Mouse (Mus musculus): ENCODE measurements around the gene Ppp1r3a. TPM values are rescaled to one million over a fixed set of nuclear protein-coding genes. Genes with fewer than 3 reads are reported as not detected.

Ppp1r3a gene
- polyA plus RNA-seq (2016; fragmentation: Nextera tagmentation; extraction: Ambion mirVana), result 1.4 and 2.8 TPM in 2 replicates

DNA sequence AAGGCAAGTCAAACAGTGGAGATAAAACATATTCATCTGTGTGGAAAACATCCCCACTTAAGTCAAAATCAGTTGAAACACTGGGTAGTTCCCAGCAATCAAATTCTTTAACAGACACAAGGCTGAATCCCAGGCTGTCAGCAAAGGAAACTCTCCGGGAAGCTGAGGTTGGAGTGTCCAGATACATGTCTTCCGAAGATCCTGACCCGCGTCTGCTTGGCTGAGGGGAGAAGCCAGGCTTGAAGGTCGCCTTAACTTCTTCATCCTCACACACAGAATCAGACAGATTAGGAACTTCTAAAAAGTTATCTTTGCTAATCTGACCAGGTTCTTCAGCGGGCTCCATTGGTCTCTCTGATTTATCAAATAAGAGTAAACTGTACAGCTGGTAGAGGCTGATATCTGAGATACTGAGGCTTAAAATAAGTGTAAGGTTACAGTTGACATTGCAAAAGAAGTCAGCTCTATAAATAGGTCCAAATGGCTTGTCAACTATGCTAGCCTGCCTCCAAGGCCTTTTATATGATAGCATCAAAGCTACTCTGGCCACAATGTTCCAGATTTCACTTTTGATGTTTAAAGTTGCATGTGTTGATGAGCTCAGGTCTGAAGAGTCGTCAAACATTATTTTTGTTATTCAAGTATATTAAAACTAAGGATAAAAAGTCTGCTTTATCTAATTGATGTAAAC, at the start of gene Ppp1r3a:
Ppp1r3a (minus strand) TSS at position 374 of the 691 bp plus-strand sequence.
- H3K27ac ChIP-seq, result peak within 1 kb of the TSS; percentile 59
- H3K36me3 ChIP-seq, result no peaks in the 10 kb centered on the region
- H3K4me3 ChIP-seq, result peak within 1 kb of the TSS; percentile 38
- peak; percentile 74 for DNase-seq (ENCODE audit: low spot score)
- H3K9me3 ChIP-seq, result no peaks in the 10 kb centered on the region
- no peaks in the 10 kb centered on the region for H3K4me1 ChIP-seq
- 55% methylated on average over 7 of the region's 7 CpGs for WGBS
- no peaks in the 10 kb centered on the region for H3K27me3 ChIP-seq (ENCODE audit: insufficient read depth, poor library complexity, severe bottlenecking)

DNA sequence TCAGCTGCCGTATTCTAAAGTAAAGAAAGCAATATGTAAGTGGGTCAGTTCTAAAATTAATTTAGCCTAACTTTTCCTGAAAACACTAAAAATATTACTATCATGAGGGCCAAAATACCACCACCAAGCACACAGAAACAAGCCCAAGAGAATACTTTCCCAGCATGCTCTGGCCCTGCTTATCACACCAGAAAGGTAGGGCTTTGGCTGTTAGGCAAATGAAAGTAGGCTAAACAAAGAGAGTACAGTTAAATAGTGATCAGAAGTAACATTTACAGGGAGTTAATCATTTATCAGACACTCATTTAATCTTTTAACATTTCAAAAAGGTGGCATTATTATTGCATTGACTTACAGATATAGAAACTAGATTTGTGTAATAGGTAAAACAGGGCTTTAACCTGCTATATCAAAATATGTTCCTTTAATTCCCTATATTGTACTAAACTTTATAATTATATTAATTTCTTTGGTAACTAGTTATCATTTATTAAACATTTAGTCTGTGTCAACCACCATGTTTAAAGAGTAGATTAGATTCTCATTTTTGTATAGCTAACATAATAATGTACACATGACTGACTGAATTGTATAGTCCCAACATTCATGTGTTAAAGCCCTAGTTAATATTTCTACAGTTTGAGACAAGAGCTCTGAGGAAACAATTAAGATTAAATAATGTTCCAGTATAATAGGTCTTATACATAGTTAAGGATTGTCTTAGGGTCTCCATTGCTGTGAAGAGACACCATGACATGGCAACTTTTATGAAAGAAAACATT, 32.3 kb upstream of the Ppp1r3a start:
- no peak overlapping the region for H3K27ac ChIP-seq
- WGBS, result 95% methylated on average over 1 of the region's 1 CpGs
- H3K4me3 ChIP-seq, result no peak overlapping the region
- no peaks in the 10 kb centered on the region for H3K4me1 ChIP-seq
- no peaks in the 10 kb centered on the region for H3K36me3 ChIP-seq
- DNase-seq (ENCODE audit: low spot score), result no peak
- no peaks in the 10 kb centered on the region for H3K27me3 ChIP-seq (ENCODE audit: insufficient read depth, poor library complexity, severe bottlenecking)
- H3K9me3 ChIP-seq, result no peaks in the 10 kb centered on the region

DNA sequence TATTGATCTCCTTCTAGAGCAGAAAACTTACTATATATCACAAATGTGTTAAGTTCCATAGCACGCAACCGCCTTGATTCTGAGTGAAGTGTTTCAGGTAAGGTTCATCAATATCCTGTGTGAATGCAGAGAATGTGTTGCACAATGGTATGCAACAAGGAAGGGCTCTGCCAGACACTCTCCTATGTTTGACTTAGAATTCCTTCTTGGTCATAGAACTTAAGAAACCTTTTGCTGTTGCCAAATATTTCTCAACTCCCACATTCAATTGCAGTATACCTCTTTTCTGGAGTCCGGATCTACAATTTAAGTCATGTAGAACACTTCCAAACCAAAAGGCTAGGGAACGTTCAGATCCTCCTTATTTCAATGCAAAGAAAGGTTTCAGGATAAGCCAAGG, 22.8 kb upstream of the Ppp1r3a start:
- Histone ChIP-seq H3K4me3 (no peak overlapping the region), H3K27me3 (ENCODE audit: insufficient read depth, poor library complexity, severe bottlenecking) (no peaks in the 10 kb centered on the region), H3K27ac (no peak overlapping the region), H3K9me3 (no peaks in the 10 kb centered on the region), H3K36me3 (no peaks in the 10 kb centered on the region), H3K4me1 (no peaks in the 10 kb centered on the region)
- 84% methylated on average over 4 of the region's 4 CpGs for WGBS
- no peak for DNase-seq (ENCODE audit: low spot score)

DNA sequence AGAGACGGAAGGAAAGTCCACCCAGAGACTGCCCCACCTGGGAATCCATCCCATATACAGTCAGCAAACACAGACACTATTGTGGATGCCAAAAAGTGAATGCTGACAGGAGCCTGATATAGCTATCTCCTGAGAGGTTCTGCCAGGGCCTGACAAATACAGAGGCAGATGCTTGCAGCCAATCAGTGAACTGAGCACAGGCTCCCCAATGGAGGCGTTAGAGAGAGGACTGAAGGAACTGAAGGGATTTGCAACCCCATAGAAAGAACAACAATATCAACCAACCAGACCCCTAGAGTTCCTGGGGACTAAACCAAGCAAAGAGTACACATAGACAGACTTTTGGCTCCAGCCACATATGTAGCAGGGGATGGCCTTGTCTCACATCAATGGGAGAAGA, 16.6 kb upstream of the Ppp1r3a start:
- 55% methylated on average over 2 of the region's 2 CpGs for WGBS
- Histone ChIP-seq H3K36me3 (no peaks in the 10 kb centered on the region), H3K27me3 (ENCODE audit: insufficient read depth, poor library complexity, severe bottlenecking) (no peaks in the 10 kb centered on the region), H3K4me1 (no peaks in the 10 kb centered on the region), H3K4me3 (no peak overlapping the region), H3K27ac (no peak overlapping the region), H3K9me3 (no peaks in the 10 kb centered on the region)
- peak; percentile 63 for DNase-seq (ENCODE audit: low spot score)

DNA sequence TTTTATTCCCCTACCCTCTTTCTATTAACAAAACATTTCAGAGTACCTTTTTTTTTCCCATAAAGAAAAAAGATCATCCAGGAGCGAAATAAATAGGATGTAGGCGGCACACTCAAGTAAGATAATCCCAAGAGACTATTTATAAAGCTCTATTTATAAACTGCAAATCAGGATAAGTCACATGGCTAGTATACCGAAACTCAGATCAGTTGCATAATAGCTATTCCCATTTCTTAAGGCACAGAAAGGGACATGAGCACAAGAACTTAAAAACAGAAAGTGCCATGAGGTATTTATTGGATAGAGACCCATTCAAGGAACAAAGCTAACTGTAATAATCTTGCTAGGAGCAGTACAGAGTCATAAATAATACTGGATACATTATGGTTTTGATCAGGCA, 2.4 kb upstream of the Ppp1r3a start:
- Histone ChIP-seq H3K4me3 (no peak overlapping the region), H3K36me3 (no peaks in the 10 kb centered on the region), H3K4me1 (no peaks in the 10 kb centered on the region), H3K27ac (no peak overlapping the region), H3K27me3 (ENCODE audit: insufficient read depth, poor library complexity, severe bottlenecking) (no peaks in the 10 kb centered on the region), H3K9me3 (no peaks in the 10 kb centered on the region)
- DNase-seq (ENCODE audit: low spot score), result no peak
- 61% methylated on average over 3 of the region's 3 CpGs for WGBS

DNA sequence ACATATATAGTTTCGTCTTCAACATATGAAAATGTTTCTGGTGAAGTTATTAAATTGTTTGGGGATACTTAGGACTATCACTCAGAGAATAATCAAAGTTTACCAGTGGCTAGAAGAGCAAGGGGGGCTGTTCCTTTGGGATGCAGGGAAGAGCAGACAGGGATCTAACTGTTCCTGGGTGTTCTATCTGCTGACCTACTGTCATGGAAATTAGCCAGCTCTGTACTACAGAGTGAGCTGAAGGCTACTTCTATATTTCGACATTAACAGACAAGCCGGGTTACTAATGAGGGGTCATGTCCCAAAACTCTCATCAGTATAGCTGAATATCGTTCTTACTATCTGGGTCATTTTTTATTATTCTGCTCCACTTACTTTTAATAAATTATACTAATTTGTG, 1.6 kb downstream of the Ppp1r3a start:
- Histone ChIP-seq H3K4me3 (peak overlapping the region; percentile 38), H3K4me1 (no peaks in the 10 kb centered on the region)
- 71% methylated on average over 4 of the region's 4 CpGs for WGBS

DNA sequence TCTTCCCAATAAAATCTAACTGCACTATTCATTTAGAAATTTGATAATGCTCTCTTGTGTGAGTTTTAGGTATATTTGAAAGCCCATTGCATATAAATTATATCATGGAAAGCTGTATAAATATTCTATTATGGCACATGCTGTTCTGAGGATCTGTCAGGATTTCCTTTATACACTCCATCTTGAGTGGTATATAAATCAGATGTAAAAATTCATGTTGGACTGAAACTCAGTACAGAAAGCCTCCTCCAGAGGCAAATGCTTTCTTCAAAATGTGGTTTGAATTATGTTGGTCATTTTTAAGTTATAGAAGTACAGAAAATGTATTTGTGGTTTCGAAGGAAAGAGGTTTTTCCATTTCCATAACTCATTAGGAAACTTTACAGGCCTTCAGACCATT, 2.9 kb downstream of the Ppp1r3a start:
- no peak overlapping the region for H3K4me3 ChIP-seq
- H3K4me1 ChIP-seq, result no peaks in the 10 kb centered on the region
- H3K9me3 ChIP-seq, result no peaks in the 10 kb centered on the region
- H3K36me3 ChIP-seq, result no peaks in the 10 kb centered on the region
- no peak for DNase-seq (ENCODE audit: low spot score)
- H3K27ac ChIP-seq, result no peak overlapping the region
- H3K27me3 ChIP-seq (ENCODE audit: insufficient read depth, poor library complexity, severe bottlenecking), result no peaks in the 10 kb centered on the region
- 59% methylated on average over 1 of the region's 1 CpGs for WGBS

More for the DNA sequence above, 1.6 kb downstream of the Ppp1r3a start:
- DNase-seq (ENCODE audit: low spot score), result no peak
- no peaks in the 10 kb centered on the region for H3K27me3 ChIP-seq (ENCODE audit: insufficient read depth, poor library complexity, severe bottlenecking)
- H3K27ac ChIP-seq, result no peak overlapping the region
- no peaks in the 10 kb centered on the region for H3K9me3 ChIP-seq
- no peaks in the 10 kb centered on the region for H3K36me3 ChIP-seq

DNA sequence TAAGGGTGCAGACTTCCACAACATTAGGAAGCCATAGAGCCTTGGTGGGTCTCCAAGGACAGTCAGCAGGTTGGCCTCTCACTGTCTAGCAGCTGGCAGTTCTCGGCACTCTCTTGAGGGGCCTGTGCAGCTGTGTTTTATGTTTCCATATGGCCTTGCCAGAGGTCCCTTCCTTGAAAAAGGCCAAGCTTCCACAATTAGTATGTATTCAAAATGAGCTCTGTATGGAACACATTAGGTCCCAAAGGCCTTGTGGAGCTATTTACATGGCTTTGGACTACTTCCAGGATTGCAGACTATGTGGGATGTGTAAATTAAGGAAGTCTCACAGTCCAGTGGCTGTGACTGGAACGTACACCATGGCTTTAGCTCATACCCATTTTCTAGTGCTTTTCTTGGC, 8.1 kb downstream of the Ppp1r3a start:
- H3K4me1 ChIP-seq, result no peaks in the 10 kb centered on the region
- H3K9me3 ChIP-seq, result no peaks in the 10 kb centered on the region
- DNase-seq (ENCODE audit: low spot score), result no peak
- no peak overlapping the region for H3K27ac ChIP-seq
- 75% methylated on average over 2 of the region's 2 CpGs for WGBS
- H3K36me3 ChIP-seq, result no peaks in the 10 kb centered on the region
- no peaks in the 10 kb centered on the region for H3K27me3 ChIP-seq (ENCODE audit: insufficient read depth, poor library complexity, severe bottlenecking)
- H3K4me3 ChIP-seq, result no peak overlapping the region

DNA sequence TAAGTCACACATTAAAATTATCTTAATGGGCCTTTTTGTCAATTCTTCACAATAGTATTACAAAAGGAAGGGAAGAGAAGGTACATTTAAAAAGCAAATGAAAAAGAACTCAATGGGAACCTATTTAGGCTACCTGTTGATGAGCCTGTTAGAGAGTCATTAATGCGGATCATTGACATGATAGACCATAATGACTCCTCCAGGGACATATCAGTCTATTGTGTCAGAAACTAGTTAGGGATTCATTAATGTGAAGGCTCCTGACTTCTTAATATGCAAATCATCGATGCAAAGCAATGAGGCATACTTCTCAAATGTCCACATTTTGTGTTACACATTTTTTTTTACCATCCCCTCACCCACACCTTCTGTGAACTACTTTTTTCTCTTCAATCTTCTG, 19.1 kb downstream of the Ppp1r3a start:
- 88% methylated on average over 2 of the region's 2 CpGs for WGBS

DNA sequence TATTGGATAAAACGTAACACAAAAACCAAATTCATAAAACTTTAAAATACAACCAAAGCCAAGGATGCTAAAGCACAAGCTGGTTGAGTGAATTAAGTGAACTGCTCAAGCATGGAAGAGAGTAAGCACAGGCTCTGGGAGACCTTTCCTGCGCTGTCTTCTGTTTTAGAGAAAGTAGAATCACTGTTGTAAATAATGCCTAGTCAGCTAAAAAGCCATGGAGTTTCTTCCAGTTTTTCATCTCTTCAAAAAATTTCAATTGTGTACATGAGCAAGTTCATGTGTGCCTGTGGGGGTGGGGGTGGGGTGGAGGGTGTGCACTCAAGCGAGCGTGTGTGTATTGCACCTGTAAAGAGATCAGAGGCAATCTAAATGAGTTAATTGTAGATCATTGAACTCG, 24.1 kb downstream of the Ppp1r3a start:
- no peaks in the 10 kb centered on the region for H3K27me3 ChIP-seq (ENCODE audit: insufficient read depth, poor library complexity, severe bottlenecking)
- H3K36me3 ChIP-seq, result no peaks in the 10 kb centered on the region
- no peaks in the 10 kb centered on the region for H3K4me1 ChIP-seq
- H3K4me3 ChIP-seq, result no peak overlapping the region
- 79% methylated on average over 5 of the region's 5 CpGs for WGBS
- no peak overlapping the region for H3K27ac ChIP-seq
- DNase-seq (ENCODE audit: low spot score), result no peak
- H3K9me3 ChIP-seq, result no peaks in the 10 kb centered on the region

More for the DNA sequence above, 19.1 kb downstream of the Ppp1r3a start:
- Histone ChIP-seq H3K4me1 (no peaks in the 10 kb centered on the region), H3K36me3 (no peaks in the 10 kb centered on the region), H3K9me3 (no peaks in the 10 kb centered on the region), H3K27me3 (ENCODE audit: insufficient read depth, poor library complexity, severe bottlenecking) (no peaks in the 10 kb centered on the region), H3K4me3 (no peak overlapping the region), H3K27ac (no peak overlapping the region)
- no peak for DNase-seq (ENCODE audit: low spot score)

DNA sequence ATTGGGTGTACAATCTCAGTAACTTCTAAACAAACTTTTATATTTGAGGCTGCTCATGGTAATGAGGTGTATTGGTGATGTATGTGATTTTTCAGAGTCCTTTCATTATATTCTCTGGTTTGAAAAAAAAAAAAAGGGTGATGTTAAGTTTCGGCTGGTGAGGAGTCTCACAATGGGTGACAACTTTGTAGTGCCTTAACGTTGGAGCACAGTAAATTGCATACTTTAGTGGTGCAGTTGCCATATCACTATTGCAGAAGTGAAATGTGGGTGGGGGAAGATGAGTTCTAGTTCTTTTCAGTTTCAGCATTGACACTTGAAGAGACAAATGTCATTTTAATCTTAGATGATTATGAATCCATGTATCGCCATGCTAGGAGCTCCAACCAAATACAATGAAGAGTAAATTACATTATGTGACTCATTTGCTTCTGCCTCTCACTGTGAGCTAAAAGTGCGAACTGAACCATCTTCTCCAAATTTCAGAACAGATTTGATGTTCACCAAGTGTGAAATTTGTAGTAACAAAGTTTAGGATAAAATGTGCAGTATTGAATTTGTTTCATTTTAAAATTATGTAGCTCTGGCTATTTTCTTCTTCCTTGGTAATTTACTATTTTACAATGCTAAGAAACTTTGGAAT, 34.2 kb downstream of the Ppp1r3a start:
- H3K27ac ChIP-seq, result no peak overlapping the region
- H3K9me3 ChIP-seq, result no peaks in the 10 kb centered on the region
- no peak overlapping the region for H3K4me3 ChIP-seq
- no peaks in the 10 kb centered on the region for H3K36me3 ChIP-seq
- H3K27me3 ChIP-seq (ENCODE audit: insufficient read depth, poor library complexity, severe bottlenecking), result no peaks in the 10 kb centered on the region
- DNase-seq (ENCODE audit: low spot score), result no peak
- H3K4me1 ChIP-seq, result no peaks in the 10 kb centered on the region
- 77% methylated on average over 4 of the region's 4 CpGs for WGBS

DNA sequence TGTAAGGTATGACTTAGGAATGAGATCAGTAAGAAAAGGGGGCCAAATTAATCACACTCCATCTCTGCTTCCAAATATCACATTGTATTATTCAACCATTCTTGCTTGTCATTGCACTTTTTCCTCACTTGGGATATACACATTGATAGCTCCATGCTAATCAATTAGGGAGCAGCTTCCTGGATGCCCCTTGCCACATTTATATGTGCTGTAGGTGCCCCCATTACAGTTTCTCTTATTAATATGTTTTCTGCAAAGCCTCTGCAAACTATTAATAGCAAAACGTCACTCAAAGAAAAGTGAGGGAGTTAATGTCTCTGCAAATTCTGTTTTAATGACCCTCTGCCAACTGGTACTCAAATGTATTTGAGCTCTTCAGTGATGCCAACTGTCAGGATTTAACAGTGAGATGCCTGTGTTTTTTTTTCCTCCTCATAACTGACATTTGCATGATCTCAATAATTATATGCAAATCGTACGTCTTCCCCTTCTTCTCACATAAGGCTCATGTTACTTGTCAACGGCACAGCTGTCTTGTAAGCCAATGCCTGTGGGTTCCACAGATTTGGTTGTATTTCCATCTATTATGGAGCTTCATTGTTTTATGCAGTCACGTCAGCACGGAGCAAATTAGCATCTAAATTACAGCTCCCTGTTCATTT, 34.8 kb downstream of the Ppp1r3a start:
- no peak for DNase-seq (ENCODE audit: low spot score)
- Histone ChIP-seq H3K36me3 (no peaks in the 10 kb centered on the region), H3K4me1 (no peaks in the 10 kb centered on the region), H3K27ac (no peak overlapping the region), H3K9me3 (no peaks in the 10 kb centered on the region), H3K4me3 (no peak overlapping the region), H3K27me3 (ENCODE audit: insufficient read depth, poor library complexity, severe bottlenecking) (no peaks in the 10 kb centered on the region)
- 85% methylated on average over 6 of the region's 6 CpGs for WGBS

Measured in heart, embryonic 10.5 days (tissue).